Mouse (Mus musculus) liver, adult 2 months (tissue): ENCODE results near the gene L3mbtl4. TPM values are rescaled to one million over a fixed set of nuclear protein-coding genes. Genes with fewer than 3 reads are reported as not detected.

Experiments used
- DNase-seq: peaks from one replicate; pipeline ENCODE4 v3.0.0-alpha.2; 2011; ENCODE audit warnings: low read depth, low spot score; ENCODE audit errors: extremely low read depth
- H3K27ac ChIP-seq: fragments of 200-500 bp; replicated peaks from 2 replicates; pipeline ENCODE4 v1.5.1; 2012; ENCODE audit warnings: low read depth, mild to moderate bottlenecking, control low read depth, inconsistent platforms, low read length; ENCODE audit not compliant: insufficient read depth
- H3K27me3 ChIP-seq: fragments of 200-500 bp; 2 replicates; pipeline ENCODE4 v1.6.1; 2012; ENCODE audit warnings: mild to moderate bottlenecking, moderate library complexity, low read length, inconsistent platforms; ENCODE audit not compliant: control insufficient read depth, insufficient read depth
- H3K36me3 ChIP-seq: fragments of 200-500 bp; 2 replicates; pipeline ENCODE4 v1.6.1; 2012; ENCODE audit warnings: low read length, inconsistent platforms; ENCODE audit not compliant: control insufficient read depth, insufficient read depth
- H3K4me1 ChIP-seq: fragments of 200-500 bp; 2 replicates; pipeline ENCODE4 v1.6.1; 2011; ENCODE audit warnings: low read length; ENCODE audit not compliant: control insufficient read depth, insufficient read depth
- H3K4me3 ChIP-seq: fragments of 200-500 bp; 2 replicates; pipeline ENCODE4 v1.5.1; 2011; ENCODE audit warnings: low read depth, mild to moderate bottlenecking, control low read depth, low read length, moderate library complexity; ENCODE audit not compliant: insufficient read depth
- H3K79me2 ChIP-seq: fragments of 200-500 bp; 2 replicates; pipeline ENCODE4 v1.6.1; 2012; ENCODE audit warnings: inconsistent platforms, mild to moderate bottlenecking, low read length, moderate library complexity; ENCODE audit not compliant: control insufficient read depth, insufficient read depth
- H3K9ac ChIP-seq: fragments of 200-500 bp; 2 replicates; pipeline ENCODE4 v1.6.1; 2012; ENCODE audit warnings: low read depth, mild to moderate bottlenecking, control low read depth, inconsistent platforms, low read length
- CTCF ChIP-seq: fragments of 200-500 bp; IDR thresholded peaks from 2 replicates; pipeline ENCODE4 v1.5.1; 2011; ENCODE audit warnings: low read depth, low read length, control low read depth
- POLR2A ChIP-seq: fragments of 200-500 bp; IDR thresholded peaks from 2 replicates; pipeline ENCODE4 v1.6.1; 2011; ENCODE audit warnings: low read length, control low read depth; ENCODE audit not compliant: insufficient read depth; ENCODE audit errors: extremely low read depth
- WGBS: fragments of 180-500 bp; shearing (Covaris S2); methylation state at CpG from one replicate; pipeline ENCODE4 v1.1.7; 2018; 5-methylcytosine and 5-hydroxymethylcytosine counted together
- polyA plus RNA-seq: library from polyadenylated mRNA; depleted of rRNA; stranded (reverse); fragments of >200 nt; gene quantifications from 2 replicates; pipeline ENCODE4 v1.2.3, GENCODE M21; 2012
- total RNA-seq: library from RNA; depleted of rRNA; stranded (reverse); fragments of >200 nt; gene quantifications from 2 replicates; pipeline ENCODE4 v1.2.3, GENCODE M21; 2014

Gene L3mbtl4
- total and polyA plus RNA-seq, 2 experiments, result not detected

GRCm38 (mm10) chr17:68422663-68423498 is 149.3 kb downstream of the L3mbtl4 start:
- TF ChIP-seq CTCF (no peak), POLR2A (no peak)
- H3K4me1 ChIP-seq, result no peaks in the 10 kb centered on the region
- DNase-seq, result no peak
- no peaks in the 10 kb centered on the region for H3K36me3 ChIP-seq
- H3K4me3 ChIP-seq, result no peak overlapping the region
- 72% methylated on average over 12 of the region's 12 CpGs for WGBS
- no peaks in the 10 kb centered on the region for H3K79me2 ChIP-seq
- no peaks in the 10 kb centered on the region for H3K27me3 ChIP-seq
- H3K9ac ChIP-seq, result no peak overlapping the region
- no peak overlapping the region for H3K27ac ChIP-seq

GRCm38 (mm10) chr17:68433576-68433975 is 160.0 kb downstream of the L3mbtl4 start:
- WGBS, result 66% methylated on average over 5 of the region's 5 CpGs
- H3K79me2 ChIP-seq, result no peaks in the 10 kb centered on the region
- H3K36me3 ChIP-seq, result no peaks in the 10 kb centered on the region
- H3K9ac ChIP-seq, result no peak overlapping the region
- DNase-seq, result no peak
- TF ChIP-seq CTCF (no peak), POLR2A (no peak)
- H3K27me3 ChIP-seq, result no peaks in the 10 kb centered on the region
- no peaks in the 10 kb centered on the region for H3K4me1 ChIP-seq
- no peak overlapping the region for H3K4me3 ChIP-seq
- H3K27ac ChIP-seq, result no peak overlapping the region

GRCm38 (mm10) chr17:68450921-68451320 is 177.3 kb downstream of the L3mbtl4 start:
- WGBS, result 74% methylated on average over 1 of the region's 1 CpGs
- H3K4me3 ChIP-seq, result no peak overlapping the region
- TF ChIP-seq POLR2A (no peak), CTCF (no peak)
- no peaks in the 10 kb centered on the region for H3K27me3 ChIP-seq
- no peak for DNase-seq
- H3K4me1 ChIP-seq, result no peaks in the 10 kb centered on the region
- no peak overlapping the region for H3K9ac ChIP-seq
- no peak overlapping the region for H3K27ac ChIP-seq
- H3K36me3 ChIP-seq, result no peaks in the 10 kb centered on the region
- no peaks in the 10 kb centered on the region for H3K79me2 ChIP-seq

GRCm38 (mm10) chr17:68461471-68461870 is 187.9 kb downstream of the L3mbtl4 start:
- Histone ChIP-seq H3K27me3 (no peaks in the 10 kb centered on the region), H3K4me1 (no peaks in the 10 kb centered on the region), H3K27ac (no peak overlapping the region), H3K36me3 (no peaks in the 10 kb centered on the region), H3K9ac (no peak overlapping the region), H3K4me3 (no peak overlapping the region), H3K79me2 (no peaks in the 10 kb centered on the region)
- no peak for TF ChIP-seq POLR2A
- TF ChIP-seq CTCF, result no peak
- WGBS, result 78% methylated on average over 5 of the region's 5 CpGs
- DNase-seq, result no peak

GRCm38 (mm10) chr17:68467311-68467710 is 193.7 kb downstream of the L3mbtl4 start:
- no peak overlapping the region for H3K27ac ChIP-seq
- DNase-seq, result no peak
- no peaks in the 10 kb centered on the region for H3K27me3 ChIP-seq
- no peak for TF ChIP-seq CTCF
- TF ChIP-seq POLR2A, result no peak
- H3K9ac ChIP-seq, result no peak overlapping the region
- no peaks in the 10 kb centered on the region for H3K79me2 ChIP-seq
- H3K4me1 ChIP-seq, result no peaks in the 10 kb centered on the region
- H3K4me3 ChIP-seq, result no peak overlapping the region
- H3K36me3 ChIP-seq, result no peaks in the 10 kb centered on the region
- 76% methylated on average over 1 of the region's 1 CpGs for WGBS

- no peak for DNase-seq
- no peak overlapping the region for H3K27ac ChIP-seq
- no peak overlapping the region for H3K4me3 ChIP-seq
- no peaks in the 10 kb centered on the region for H3K4me1 ChIP-seq
- no peak for TF ChIP-seq POLR2A
- no peak for TF ChIP-seq CTCF
- no peaks in the 10 kb centered on the region for H3K79me2 ChIP-seq
- H3K27me3 ChIP-seq, result no peaks in the 10 kb centered on the region
- no peaks in the 10 kb centered on the region for H3K36me3 ChIP-seq
- H3K9ac ChIP-seq, result no peak overlapping the region
- 70% methylated on average over 4 of the region's 4 CpGs for WGBS
Measured at GRCm38 (mm10) chr17:68490065-68490691, 216.6 kb downstream of the L3mbtl4 start.
